Mouse (Mus musculus) lung, postnatal 0 days (tissue): ENCODE measurements around the gene Sbno2.

Source experiments
- CTCF ChIP-seq: IDR thresholded peaks from 2 replicates; pipeline ENCODE4 v1.5.1; 2016; ENCODE audit warnings: antibody characterized with exemption, mild to moderate bottlenecking
- EP300 ChIP-seq: IDR thresholded peaks from 2 replicates; pipeline ENCODE4 v1.6.1; 2016; ENCODE audit warnings: antibody characterized with exemption, mild to moderate bottlenecking, control low read depth

DNA sequence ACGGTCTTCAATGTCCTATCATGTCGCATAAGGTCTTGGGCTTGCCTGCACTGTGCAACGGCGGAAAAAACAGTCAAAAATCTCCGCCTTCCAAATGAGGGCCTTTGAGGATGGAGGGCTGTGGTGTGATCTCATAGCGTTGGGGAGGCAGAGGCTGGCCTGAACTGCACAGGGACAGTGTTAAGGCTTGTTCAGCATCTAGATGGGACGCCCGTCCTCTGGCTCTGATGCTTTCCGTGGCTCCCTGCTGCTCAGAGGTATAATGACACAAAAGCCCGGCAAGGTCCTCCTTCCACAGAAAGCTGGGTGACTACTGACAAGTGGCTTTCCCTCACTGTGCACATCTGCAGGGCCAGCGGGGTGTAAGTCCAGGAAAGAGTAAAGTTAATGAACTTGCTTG lies 85.2 kb downstream of the Sbno2 start:
- TF ChIP-seq CTCF (no peak), EP300 (no peak)
